Mouse (Mus musculus) neural tube, embryonic 11.5 days (tissue): ENCODE results near the gene Spdef. TPM values are rescaled to one million over a fixed set of nuclear protein-coding genes. Genes with fewer than 3 reads are reported as not detected.

ENCODE experiments used
- ATAC-seq: fragments of 200-750 bp; cut with Nextera tagmentation; 2 replicates; pipeline ENCODE4 v1.8.0; 2017; ENCODE audit warnings: moderate number of reproducible peaks, mild to moderate bottlenecking, moderate TSS enrichment, moderate library complexity; ENCODE audit not compliant: insufficient read depth, low FRiP score, low TSS enrichment
- DNase-seq: peaks from one replicate; pipeline ENCODE4 v3.0.0-alpha.2; 2015; ENCODE audit warnings: low spot score
- H3K27ac ChIP-seq: fragments of 300-500 bp; sonication (generic); 2 replicates; pipeline ENCODE4 v1.5.1; 2014; ENCODE audit warnings: low read depth, mild to moderate bottlenecking, low read length
- H3K27me3 ChIP-seq: fragments of 300-500 bp; sonication (generic); 2 replicates; pipeline ENCODE4 v1.6.1; 2014; ENCODE audit warnings: mild to moderate bottlenecking, low read length, mixed read lengths; ENCODE audit not compliant: control insufficient read depth, insufficient read depth
- H3K36me3 ChIP-seq: fragments of 300-500 bp; sonication (generic); 2 replicates; pipeline ENCODE4 v1.6.1; 2014; ENCODE audit warnings: mild to moderate bottlenecking, low read length, moderate library complexity, mixed read lengths; ENCODE audit not compliant: control insufficient read depth, insufficient read depth
- H3K4me1 ChIP-seq: fragments of 300-500 bp; sonication (generic); 2 replicates; pipeline ENCODE4 v1.6.1; 2014; ENCODE audit warnings: low read length, mixed read lengths; ENCODE audit not compliant: control insufficient read depth, insufficient read depth
- H3K4me2 ChIP-seq: fragments of 300-500 bp; sonication (generic); 2 replicates; pipeline ENCODE4 v1.6.1; 2014; ENCODE audit warnings: low read depth, mild to moderate bottlenecking, moderate library complexity
- H3K4me3 ChIP-seq: fragments of 300-500 bp; sonication (generic); 2 replicates; pipeline ENCODE4 v1.5.1; 2014; ENCODE audit warnings: low read depth, low read length
- H3K9ac ChIP-seq: fragments of 300-500 bp; sonication (generic); 2 replicates; pipeline ENCODE4 v1.6.1; 2014; ENCODE audit warnings: mild to moderate bottlenecking, low read length
- H3K9me3 ChIP-seq: fragments of 300-500 bp; sonication (generic); 2 replicates; pipeline ENCODE4 v1.6.1; 2016; ENCODE audit warnings: low read length; ENCODE audit not compliant: control insufficient read depth
- WGBS: fragments of 180-500 bp; shearing (Covaris S2); extraction: QIAGEN DNeasy Blood & Tissue Kit; methylation state at CpG from one replicate; pipeline ENCODE4 v1.1.7; 2014; 5-methylcytosine and 5-hydroxymethylcytosine counted together
- polyA plus RNA-seq: library from polyadenylated mRNA; unstranded; fragments of >200 nt; fragmentation: Nextera tagmentation; extraction: Ambion mirVana; gene quantifications from 2 replicates; pipeline ENCODE4 v1.2.1, GENCODE M21; 2014

Spdef gene
- polyA plus RNA-seq, 1 experiment from 2014 or later, result not detected

- H3K27me3 ChIP-seq, result peaks cover 3% of the 10 kb centered on the region; the same call in 1 of the 2 replicates
- H3K36me3 ChIP-seq, result no peaks in the 10 kb centered on the region
- WGBS, result 2% methylated on average over 30 of the region's 34 CpGs
- H3K4me1 ChIP-seq, result peaks cover 2% of the 10 kb centered on the region; the same call in 1 of the 2 replicates
- H3K4me3 ChIP-seq, result peak overlapping the region; percentile 9; the same call in 1 of the 2 replicates
- DNase-seq (peak; percentile 74), ATAC-seq (no peak)
- peak overlapping the region; percentile 44 for H3K4me2 ChIP-seq
- no peaks in the 10 kb centered on the region for H3K9me3 ChIP-seq
- no peak overlapping the region for H3K27ac ChIP-seq
- H3K9ac ChIP-seq, result no peak overlapping the region
Observed at GRCm38 (mm10) chr17:27702518-27702917, 26.2 kb downstream of the Spdef start.

GRCm38 (mm10) chr17:27701856-27702255 lies 26.9 kb downstream of the Spdef start:
- no peak for DNase-seq
- no peak for ATAC-seq
- H3K4me2 ChIP-seq, result no peak overlapping the region
- H3K4me1 ChIP-seq, result peaks cover 2% of the 10 kb centered on the region; the same call in 1 of the 2 replicates
- no peaks in the 10 kb centered on the region for H3K36me3 ChIP-seq
- H3K4me3 ChIP-seq, result no peak overlapping the region
- 82% methylated on average over 6 of the region's 6 CpGs for WGBS
- no peaks in the 10 kb centered on the region for H3K9me3 ChIP-seq
- H3K9ac ChIP-seq, result no peak overlapping the region
- H3K27ac ChIP-seq, result no peak overlapping the region
- H3K27me3 ChIP-seq, result peaks cover 2% of the 10 kb centered on the region; the same call in 1 of the 2 replicates

GRCm38 (mm10) chr17:27700812-27701211 lies 27.9 kb downstream of the Spdef start:
- ATAC-seq (no peak), DNase-seq (no peak)
- WGBS, result 77% methylated on average over 2 of the region's 2 CpGs
- no peak overlapping the region for H3K4me2 ChIP-seq
- H3K27me3 ChIP-seq, result no peaks in the 10 kb centered on the region; the same call in 1 of the 2 replicates
- H3K4me1 ChIP-seq, result peaks cover 2% of the 10 kb centered on the region; the same call in 1 of the 2 replicates
- H3K9me3 ChIP-seq, result no peaks in the 10 kb centered on the region
- no peak overlapping the region for H3K27ac ChIP-seq
- H3K36me3 ChIP-seq, result no peaks in the 10 kb centered on the region
- no peak overlapping the region for H3K4me3 ChIP-seq
- no peak overlapping the region for H3K9ac ChIP-seq

- H3K9ac ChIP-seq, result no peak overlapping the region
- H3K27ac ChIP-seq, result no peak overlapping the region
- no peaks in the 10 kb centered on the region for H3K36me3 ChIP-seq
- H3K9me3 ChIP-seq, result no peaks in the 10 kb centered on the region
- H3K27me3 ChIP-seq, result no peaks in the 10 kb centered on the region
- DNase-seq, result no peak
- H3K4me2 ChIP-seq, result no peak overlapping the region
- 87% methylated on average over 17 of the region's 17 CpGs for WGBS
- no peak for ATAC-seq
- no peak overlapping the region for H3K4me3 ChIP-seq
- H3K4me1 ChIP-seq, result peaks cover 2% of the 10 kb centered on the region; the same call in 1 of the 2 replicates
Observed at GRCm38 (mm10) chr17:27699641-27700244, 29.0 kb downstream of the Spdef start.

GRCm38 (mm10) chr17:27690993-27691693 lies 37.6 kb downstream of the Spdef start:
- H3K9ac ChIP-seq, result no peak overlapping the region
- H3K4me3 ChIP-seq, result no peak overlapping the region
- ATAC-seq (no peak), DNase-seq (no peak)
- no peaks in the 10 kb centered on the region for H3K9me3 ChIP-seq
- no peaks in the 10 kb centered on the region for H3K36me3 ChIP-seq
- WGBS, result 71% methylated on average over 14 of the region's 14 CpGs
- H3K4me2 ChIP-seq, result no peak overlapping the region
- no peaks in the 10 kb centered on the region; the same call in 1 of the 2 replicates for H3K27me3 ChIP-seq
- peaks cover 7% of the 10 kb centered on the region for H3K4me1 ChIP-seq
- H3K27ac ChIP-seq, result no peak overlapping the region

- peaks cover 19% of the 10 kb centered on the region for H3K4me1 ChIP-seq
- no peaks in the 10 kb centered on the region for H3K9me3 ChIP-seq
- no peaks in the 10 kb centered on the region for H3K36me3 ChIP-seq
- H3K4me2 ChIP-seq, result no peak overlapping the region
- no peak overlapping the region for H3K27ac ChIP-seq
- H3K27me3 ChIP-seq, result peaks cover 5% of the 10 kb centered on the region
- H3K4me3 ChIP-seq, result no peak overlapping the region; the same call in 1 of the 2 replicates
- no peak overlapping the region for H3K9ac ChIP-seq
- DNase-seq (no peak), ATAC-seq (no peak)
- 38% methylated on average over 5 of the region's 5 CpGs for WGBS
Observed at GRCm38 (mm10) chr17:27686395-27686794, 42.4 kb downstream of the Spdef start.

- H3K9ac ChIP-seq, result peak overlapping the region; percentile 40; the same call in 1 of the 2 replicates
- DNase-seq, result no peak
- no peaks in the 10 kb centered on the region for H3K9me3 ChIP-seq
- H3K36me3 ChIP-seq, result no peaks in the 10 kb centered on the region
- peak; percentile 17; the same call in 1 of the 2 replicates for ATAC-seq
- H3K4me1 ChIP-seq, result peaks cover 15% of the 10 kb centered on the region
- 2% methylated on average over 11 of the region's 11 CpGs for WGBS
- H3K27me3 ChIP-seq, result peaks cover 5% of the 10 kb centered on the region
- H3K4me2 ChIP-seq, result peak overlapping the region; percentile 97
- peak overlapping the region; percentile 43 for H3K4me3 ChIP-seq
- H3K27ac ChIP-seq, result no peak overlapping the region
Observed at GRCm38 (mm10) chr17:27685550-27685913, 43.2 kb downstream of the Spdef start.

- Histone ChIP-seq H3K36me3 (no peaks in the 10 kb centered on the region), H3K4me1 (peaks cover 15% of the 10 kb centered on the region), H3K27ac (no peak overlapping the region), H3K4me2 (peak overlapping the region; percentile 97), H3K4me3 (peak overlapping the region; percentile 43), H3K9me3 (no peaks in the 10 kb centered on the region), H3K9ac (peak overlapping the region; percentile 40; the same call in 1 of the 2 replicates), H3K27me3 (peaks cover 5% of the 10 kb centered on the region)
- peak; percentile 84 for DNase-seq
- peak; percentile 58 for ATAC-seq
- WGBS, result under 1% methylated on average over 35 of the region's 53 CpGs
Observed at GRCm38 (mm10) chr17:27684886-27685549, 43.7 kb downstream of the Spdef start.
